Mouse (Mus musculus): Measurements from ENCODE around the gene Il17c.

Gene Il17c

GRCm38 (mm10) chr8:122421376-122422070 is at the start of gene Il17c:
Gene Il17c (plus strand): TSS chr8:122422020.
- DNase-seq (ENCODE audit: extremely low read depth, insufficient read length, low spot score) = no peak

- no peak for DNase-seq (ENCODE audit: extremely low read depth, insufficient read length, low spot score)
Measured at GRCm38 (mm10) chr8:122375320-122375719, 46.5 kb upstream of the Il17c start.

- no peak for DNase-seq (ENCODE audit: extremely low read depth, insufficient read length, low spot score)
Measured at GRCm38 (mm10) chr8:122375751-122376364, 46.0 kb upstream of the Il17c start.

- DNase-seq (ENCODE audit: extremely low read depth, insufficient read length, low spot score) = peak; percentile 99
Measured at GRCm38 (mm10) chr8:122376365-122377231, 45.2 kb upstream of the Il17c start, which contains the start of gene Zc3h18. Gene Zc3h18 (plus strand): TSS chr8:122376609.

GRCm38 (mm10) chr8:122383039-122383438 is 38.8 kb upstream of the Il17c start:
- no peak for DNase-seq (ENCODE audit: extremely low read depth, insufficient read length, low spot score)

GRCm38 (mm10) chr8:122389357-122389756 is 32.5 kb upstream of the Il17c start:
- no peak for DNase-seq (ENCODE audit: extremely low read depth, insufficient read length, low spot score)

- DNase-seq (ENCODE audit: extremely low read depth, insufficient read length, low spot score) = no peak
Measured at GRCm38 (mm10) chr8:122390758-122391157, 31.1 kb upstream of the Il17c start.

- DNase-seq (ENCODE audit: extremely low read depth, insufficient read length, low spot score) = no peak
Measured at GRCm38 (mm10) chr8:122393717-122394116, 28.1 kb upstream of the Il17c start.

- DNase-seq (ENCODE audit: extremely low read depth, insufficient read length, low spot score) = no peak
Measured at GRCm38 (mm10) chr8:122395291-122395690, 26.5 kb upstream of the Il17c start.

- no peak for DNase-seq (ENCODE audit: extremely low read depth, insufficient read length, low spot score)
Measured at GRCm38 (mm10) chr8:122398186-122398585, 23.6 kb upstream of the Il17c start.

GRCm38 (mm10) chr8:122405146-122405805 is 16.5 kb upstream of the Il17c start:
- no peak for DNase-seq (ENCODE audit: extremely low read depth, insufficient read length, low spot score)

GRCm38 (mm10) chr8:122407678-122408077 is 14.1 kb upstream of the Il17c start:
- no peak for DNase-seq (ENCODE audit: extremely low read depth, insufficient read length, low spot score)

- DNase-seq (ENCODE audit: extremely low read depth, insufficient read length, low spot score) = no peak
Measured at GRCm38 (mm10) chr8:122414311-122414710, 7.5 kb upstream of the Il17c start.

GRCm38 (mm10) chr8:122415554-122415953 is 6.3 kb upstream of the Il17c start:
- no peak for DNase-seq (ENCODE audit: extremely low read depth, insufficient read length, low spot score)

GRCm38 (mm10) chr8:122419881-122420555 is 1.8 kb upstream of the Il17c start:
- DNase-seq (ENCODE audit: extremely low read depth, insufficient read length, low spot score) = no peak

- DNase-seq (ENCODE audit: extremely low read depth, insufficient read length, low spot score) = no peak
Measured at GRCm38 (mm10) chr8:122423217-122423616, 1.4 kb downstream of the Il17c start.

GRCm38 (mm10) chr8:122423659-122424058 is 1.8 kb downstream of the Il17c start:
- no peak for DNase-seq (ENCODE audit: extremely low read depth, insufficient read length, low spot score)

GRCm38 (mm10) chr8:122426145-122426544 is 4.3 kb downstream of the Il17c start:
- DNase-seq (ENCODE audit: extremely low read depth, insufficient read length, low spot score) = no peak

- DNase-seq (ENCODE audit: extremely low read depth, insufficient read length, low spot score) = no peak
Measured at GRCm38 (mm10) chr8:122427607-122428006, 5.8 kb downstream of the Il17c start.

- DNase-seq (ENCODE audit: extremely low read depth, insufficient read length, low spot score) = no peak
Measured at GRCm38 (mm10) chr8:122428163-122428562, 6.3 kb downstream of the Il17c start.
